Mouse (Mus musculus): ENCODE measurements around the gene Ppp2r1a. TPM values are rescaled to one million over a fixed set of nuclear protein-coding genes. Genes with fewer than 3 reads are reported as not detected.

Gene Ppp2r1a
- 14.5 TPM for polyA plus RNA-seq (2014; fragmentation: Illumina TruSeq; extraction: RNeasy Lipid Tissue Mini Kit (QIAGEN cat#74804); ENCODE audit: low read depth, low replicate concordance)

GRCm38 (mm10) chr17:20944985-20945891 is at the start of gene Ppp2r1a:
Gene Ppp2r1a, plus strand, starts transcription at chr17:20945311.

GRCm38 (mm10) chr17:20904991-20905390 is 40.1 kb upstream of the Ppp2r1a start, which contains the start of gene Vmn1r231:
Gene Vmn1r231, minus strand, starts transcription at chr17:20905091.

GRCm38 (mm10) chr17:20919614-20920013 is 25.5 kb upstream of the Ppp2r1a start, which contains the start of gene Vmn1r232:
Gene Vmn1r232, minus strand, starts transcription at chr17:20919714.

GRCm38 (mm10) chr17:20996364-20996763 is 51.3 kb downstream of the Ppp2r1a start, which contains the start of gene Vmn1r233:
Gene Vmn1r233, minus strand, starts transcription at chr17:20996464.

GRCm38 (mm10) chr17:21008382-21009331 is 63.5 kb downstream of the Ppp2r1a start, which contains the start of gene Zfp160:
Gene Zfp160, plus strand, starts transcription at chr17:21008903.

Other genes starting within 250 kb of the Ppp2r1a start
- gene Vmn1r227, start 215.5 kb upstream of the Ppp2r1a start, polyA plus RNA-seq (2014; fragmentation: Illumina TruSeq; extraction: RNeasy Lipid Tissue Mini Kit (QIAGEN cat#74804); ENCODE audit: low read depth, low replicate concordance) = not detected
- gene Vmn1r228, start 159.2 kb upstream of the Ppp2r1a start, polyA plus RNA-seq (2014; fragmentation: Illumina TruSeq; extraction: RNeasy Lipid Tissue Mini Kit (QIAGEN cat#74804); ENCODE audit: low read depth, low replicate concordance) = not detected
- not detected for gene Vmn1r229, start 133.8 kb upstream of the Ppp2r1a start, polyA plus RNA-seq (2014; fragmentation: Illumina TruSeq; extraction: RNeasy Lipid Tissue Mini Kit (QIAGEN cat#74804); ENCODE audit: low read depth, low replicate concordance)
- not detected for gene Vmn1r230, start 104.9 kb upstream of the Ppp2r1a start, polyA plus RNA-seq (2014; fragmentation: Illumina TruSeq; extraction: RNeasy Lipid Tissue Mini Kit (QIAGEN cat#74804); ENCODE audit: low read depth, low replicate concordance)
- gene Vmn1r231, start 40.2 kb upstream of the Ppp2r1a start, polyA plus RNA-seq (2014; fragmentation: Illumina TruSeq; extraction: RNeasy Lipid Tissue Mini Kit (QIAGEN cat#74804); ENCODE audit: low read depth, low replicate concordance) = not detected
- not detected for gene Vmn1r232, start 25.6 kb upstream of the Ppp2r1a start, polyA plus RNA-seq (2014; fragmentation: Illumina TruSeq; extraction: RNeasy Lipid Tissue Mini Kit (QIAGEN cat#74804); ENCODE audit: low read depth, low replicate concordance)
- not detected for gene Vmn1r233, start 51.2 kb downstream of the Ppp2r1a start, polyA plus RNA-seq (2014; fragmentation: Illumina TruSeq; extraction: RNeasy Lipid Tissue Mini Kit (QIAGEN cat#74804); ENCODE audit: low read depth, low replicate concordance)
- gene Zfp160, start 63.6 kb downstream of the Ppp2r1a start, polyA plus RNA-seq (2014; fragmentation: Illumina TruSeq; extraction: RNeasy Lipid Tissue Mini Kit (QIAGEN cat#74804); ENCODE audit: low read depth, low replicate concordance) = 16.3 TPM

Data from liver, adult 10 weeks (tissue).